Mouse (Mus musculus) bone marrow macrophage, adult 2 months (primary cell): ENCODE results near the gene Wdr43. TPM values are rescaled to one million over a fixed set of nuclear protein-coding genes. Genes with fewer than 3 reads are reported as not detected.

Experiments used
- H3K27ac ChIP-seq: 2 replicates; pipeline ENCODE4 v1.5.1; 2012; ENCODE audit warnings: low read depth, low read length; ENCODE audit not compliant: insufficient read depth
- H3K4me1 ChIP-seq: 2 replicates; pipeline ENCODE4 v1.6.1; 2012; ENCODE audit warnings: low read length; ENCODE audit not compliant: control insufficient read depth, insufficient read depth
- H3K4me3 ChIP-seq: 2 replicates; pipeline ENCODE4 v1.5.1; 2012; ENCODE audit warnings: mild to moderate bottlenecking, low read length, moderate library complexity; ENCODE audit not compliant: insufficient read depth
- CTCF ChIP-seq: IDR thresholded peaks from 2 replicates; pipeline ENCODE4 v1.5.1; 2012; ENCODE audit warnings: low read depth, mild to moderate bottlenecking, low read length, moderate library complexity
- POLR2A ChIP-seq: IDR thresholded peaks from 2 replicates; pipeline ENCODE4 v1.6.1; 2012; ENCODE audit warnings: mild to moderate bottlenecking, low read depth, low read length, borderline replicate concordance
- polyA plus RNA-seq: library from polyadenylated mRNA; stranded (reverse); fragments of >200 nt; gene quantifications from 2 replicates; pipeline ENCODE4 v1.2.4, GENCODE M21; 2012; ENCODE audit not compliant: missing spikeins, insufficient read depth, insufficient read length

Wdr43 gene
- polyA plus RNA-seq, 1 experiment = 29.9 TPM

DNA sequence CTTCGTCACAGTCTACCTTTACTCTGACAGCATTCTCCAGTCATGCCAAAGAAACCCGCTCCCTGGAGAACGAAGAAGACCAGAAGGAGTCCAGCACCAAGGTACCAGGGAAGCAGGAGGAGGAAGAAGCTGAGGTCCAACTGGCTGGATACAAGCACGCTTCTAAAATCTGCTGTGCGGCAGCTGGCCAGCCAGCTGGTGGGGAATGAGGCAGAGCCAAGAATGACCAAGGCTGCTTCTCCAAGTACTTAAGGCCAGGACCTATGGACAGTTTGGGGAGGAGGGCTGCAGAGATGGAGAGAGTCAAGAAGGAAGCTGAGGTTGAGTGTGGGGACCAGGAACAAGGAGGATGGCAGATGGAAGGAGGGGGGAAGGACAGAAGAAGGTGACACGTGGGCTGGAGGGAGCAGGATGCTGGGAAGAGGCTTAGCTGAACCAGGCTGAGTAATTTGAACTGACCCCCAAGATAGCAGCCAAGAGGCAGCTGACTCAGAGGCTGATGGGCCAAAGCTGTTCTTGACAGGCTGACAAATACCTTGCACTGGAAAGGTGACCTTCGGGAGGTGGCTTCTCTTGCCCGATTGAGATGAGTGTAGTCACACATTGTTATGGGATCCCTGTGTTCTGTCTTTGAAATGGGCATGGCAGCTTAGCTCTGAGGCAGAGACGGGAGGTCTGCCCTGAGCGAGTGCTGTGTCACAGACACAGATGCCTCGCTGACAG, 82.4 kb downstream of the Wdr43 start:
- Histone ChIP-seq H3K4me1 (no peaks in the 10 kb centered on the region), H3K4me3 (no peak overlapping the region), H3K27ac (no peak overlapping the region)
- no peak for TF ChIP-seq CTCF
- TF ChIP-seq POLR2A = no peak

DNA sequence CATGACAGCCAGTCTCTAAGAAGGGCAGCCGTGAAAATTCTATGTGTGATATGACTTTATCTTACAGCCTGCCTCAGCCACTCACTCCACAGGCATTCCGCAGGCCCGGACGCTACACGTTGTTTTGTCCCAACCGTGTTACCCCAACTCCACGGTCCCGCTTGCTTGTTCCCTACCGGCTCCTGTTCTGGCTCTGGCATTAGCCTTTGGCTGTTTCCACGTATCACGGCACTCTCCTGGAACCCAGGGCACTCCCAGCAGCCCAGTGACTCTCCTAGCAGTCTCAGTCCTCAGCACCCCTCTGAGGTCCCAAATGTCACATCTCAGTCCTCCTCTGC, 82.9 kb downstream of the Wdr43 start:
- Histone ChIP-seq H3K4me1 (0 out of 2 replicates have a peak, but pooled peaks cover 3% of the 10 kb centered on the region), H3K4me3 (no peak overlapping the region), H3K27ac (no peak overlapping the region)
- TF ChIP-seq POLR2A (no peak), CTCF (no peak)

DNA sequence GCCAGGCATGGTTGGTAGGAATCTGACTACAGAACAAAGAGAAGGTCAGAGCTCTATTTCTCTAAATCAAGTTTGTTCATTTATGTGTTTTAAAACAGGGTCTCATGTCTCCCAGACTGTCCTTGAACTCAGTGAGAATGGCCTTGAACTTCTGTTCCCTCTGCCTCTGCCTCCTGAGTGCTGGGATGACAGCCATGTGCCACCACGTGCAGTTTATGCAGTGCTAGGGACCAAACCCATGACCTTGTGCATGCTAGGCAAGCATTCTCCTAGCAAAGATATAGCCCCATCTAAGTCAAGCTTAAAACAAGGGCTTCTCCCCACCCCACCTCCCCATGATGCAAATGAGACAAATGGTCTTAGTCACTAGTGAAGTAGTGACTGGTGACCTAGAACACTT, 89.4 kb downstream of the Wdr43 start:
- Histone ChIP-seq H3K4me3 (no peak overlapping the region), H3K4me1 (peaks cover 7% of the 10 kb centered on the region), H3K27ac (no peak overlapping the region)
- no peak for TF ChIP-seq CTCF
- no peak for TF ChIP-seq POLR2A

DNA sequence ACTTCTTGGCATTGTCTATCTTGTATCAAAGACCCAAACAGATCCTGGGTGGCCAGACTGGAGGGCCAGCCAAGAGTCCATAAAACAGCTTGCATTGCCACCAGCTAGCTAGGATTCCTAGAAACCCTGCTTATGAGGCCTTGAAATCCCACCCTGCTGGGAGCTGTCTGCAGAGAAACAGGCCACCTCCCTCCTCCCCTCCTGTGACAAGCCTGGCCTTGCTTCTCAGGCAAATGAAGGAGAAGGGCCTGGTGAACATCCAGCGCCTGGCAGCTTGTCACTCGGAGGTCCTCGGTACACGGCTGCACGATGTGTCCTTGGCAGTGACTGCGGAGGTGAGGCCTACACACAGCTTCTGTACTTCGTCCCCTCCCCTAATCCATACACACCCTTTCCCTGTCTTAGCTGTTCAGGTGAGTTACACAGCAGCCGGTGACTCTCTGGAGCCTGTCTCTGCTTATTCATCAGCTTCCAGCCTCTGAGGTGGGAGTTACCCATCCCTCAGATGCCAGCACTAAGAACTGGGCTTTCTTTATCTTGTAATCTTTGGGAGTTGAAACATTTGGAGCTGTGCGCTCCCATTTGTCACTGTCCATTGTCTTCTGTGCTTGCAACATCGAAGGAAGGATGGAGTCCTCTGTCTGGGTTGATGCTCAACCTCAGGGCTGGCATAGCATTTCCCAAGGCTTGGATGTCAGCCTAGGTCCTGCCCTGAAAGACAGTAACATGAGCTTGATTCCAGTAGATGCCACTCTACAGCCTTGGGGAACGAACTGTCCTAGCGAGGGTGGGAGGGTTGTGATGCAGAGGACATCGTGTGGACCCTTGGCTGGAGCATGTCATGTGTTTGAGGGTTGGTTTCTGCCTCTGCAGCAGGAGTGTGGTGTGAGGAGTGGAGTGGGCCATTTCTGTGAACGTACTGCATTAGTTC, 90.1 kb downstream of the Wdr43 start:
- H3K4me3 ChIP-seq = no peak overlapping the region

DNA sequence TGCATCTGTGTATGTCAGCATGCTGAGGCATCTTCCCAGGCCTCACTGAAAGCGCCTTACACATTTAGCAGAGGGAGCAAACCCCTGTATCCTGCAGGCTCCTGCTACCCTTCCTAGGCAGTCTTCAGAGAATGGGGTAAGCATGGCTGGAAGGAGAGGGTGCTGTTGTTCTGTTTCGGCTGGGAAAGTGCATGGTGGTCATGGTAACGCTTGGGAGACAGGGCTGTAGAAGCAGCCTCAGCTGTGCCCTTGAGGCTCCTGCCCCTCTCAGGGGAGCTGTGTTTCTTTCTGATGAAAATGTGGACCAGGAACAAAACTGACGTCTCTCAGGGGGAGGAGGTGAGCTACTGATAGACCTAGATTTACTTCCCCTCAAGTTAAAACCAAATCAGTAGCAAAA, 92.0 kb downstream of the Wdr43 start:
- H3K27ac ChIP-seq = no peak overlapping the region
- H3K4me3 ChIP-seq = no peak overlapping the region
- no peak for TF ChIP-seq CTCF
- TF ChIP-seq POLR2A = no peak
- H3K4me1 ChIP-seq = peaks cover 7% of the 10 kb centered on the region

More for the DNA sequence above, 90.1 kb downstream of the Wdr43 start:
- Histone ChIP-seq H3K27ac (no peak overlapping the region), H3K4me1 (peaks cover 7% of the 10 kb centered on the region)
- TF ChIP-seq POLR2A = no peak
- TF ChIP-seq CTCF = no peak

Other genes starting within 250 kb of the Wdr43 start
- 1.9 and 3.2 TPM in 2 replicates for gene Gm4707, start 156.0 kb upstream of the Wdr43 start, polyA plus RNA-seq
- 56.9 and 67.7 TPM in 2 replicates for gene Smchd1, start 140.6 kb upstream of the Wdr43 start, polyA plus RNA-seq
- 34.5 and 37.8 TPM in 2 replicates for gene Ndc80, start 89.0 kb upstream of the Wdr43 start, polyA plus RNA-seq
- not detected in 2 replicates for gene Spdya, start 63.8 kb upstream of the Wdr43 start, polyA plus RNA-seq
- not detected in 2 replicates for gene Togaram2, start 57.4 kb downstream of the Wdr43 start, polyA plus RNA-seq
- not detected in 2 replicates for gene Pcare, start 137.0 kb downstream of the Wdr43 start, polyA plus RNA-seq
- not detected in 2 replicates for gene Clip4, start 152.6 kb downstream of the Wdr43 start, polyA plus RNA-seq